Mouse (Mus musculus) left cerebral cortex, postnatal 4 days (tissue): ENCODE data around the gene Ppara. TPM values are rescaled to one million over a fixed set of nuclear protein-coding genes. Genes with fewer than 3 reads are reported as not detected.
A peak's percentile ranks its signal among the peaks of the same experiment; 100 is the strongest.

Experiments used
- DNase-seq: peaks from one replicate; pipeline ENCODE4 v3.0.0-alpha.2; 2022
- intact Hi-C: fragments of 180-260 bp; cut with DNase I; formaldehyde crosslinking; loops from one replicate; pipeline ENCODE4 v1.15.1; 2025
- total RNA-seq, 2 experiments: library from RNA; stranded (reverse); gene quantifications; 2 replicates each; pipeline ENCODE4 v1.2.3; 2021

Gene Ppara
- total RNA-seq, 2 experiments from 2014 or later, result 1.0 to 1.8 TPM

DNA sequence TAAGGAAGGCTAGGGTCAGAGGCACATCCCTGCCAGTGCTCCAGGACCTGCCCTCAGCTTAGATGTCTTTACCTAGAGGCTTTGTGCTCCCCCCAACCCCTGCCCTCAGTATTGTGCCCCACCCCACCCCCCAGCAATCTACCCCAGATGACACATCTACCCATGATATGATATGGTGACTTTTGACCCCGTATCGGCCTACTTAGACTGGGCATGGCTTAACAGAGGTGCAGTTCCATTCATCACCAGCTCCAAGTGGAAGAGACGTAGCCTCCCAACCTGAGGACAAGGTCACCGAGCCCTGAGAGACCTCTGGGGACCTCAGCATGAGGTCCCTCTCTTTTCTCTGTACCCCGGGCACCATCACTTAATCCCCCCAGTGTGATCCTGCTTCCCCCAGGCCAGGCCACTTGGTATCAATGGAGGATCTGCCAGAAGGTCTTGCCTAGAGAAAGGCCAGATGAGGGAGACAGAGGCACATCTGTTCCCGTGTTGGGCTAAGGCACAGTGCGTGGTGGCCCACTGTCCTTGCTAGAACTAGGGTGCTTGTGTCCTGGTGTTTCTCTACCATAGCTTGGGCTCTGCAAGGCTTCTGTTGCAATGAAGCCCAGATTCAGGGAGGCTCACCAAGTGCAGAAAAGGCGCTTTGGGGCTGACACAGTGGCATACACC, 30.3 kb upstream of the Ppara start:
- intact Hi-C loops, result loop anchor here (5.0 to 10.0 kb wide), 2 partner anchors 97 to 440 kb away; no protein-coding TSS in a partner anchor
- DNase-seq, result peak; percentile 3

- intact Hi-C loops, result loop anchor here (5.0 to 10.0 kb wide), 2 partner anchors 98 to 440 kb away; no protein-coding TSS in a partner anchor
- peak; percentile 5 for DNase-seq
Observed at GRCm38 (mm10) chr15:85705013-85705528, 29.7 kb upstream of the Ppara start.

GRCm38 (mm10) chr15:85705566-85706332, 29.0 kb upstream of the Ppara start:
- intact Hi-C loops, result loop anchor here (5.0 to 10.0 kb wide), 2 partner anchors 98 to 441 kb away; no protein-coding TSS in a partner anchor

GRCm38 (mm10) chr15:85706527-85706926, 28.3 kb upstream of the Ppara start:
- no peak for DNase-seq
- intact Hi-C loops, result loop anchor here (5.0 to 10.0 kb wide), 2 partner anchors 99 to 442 kb away; no protein-coding TSS in a partner anchor

More at GRCm38 (mm10) chr15:85705566-85706332, 29.0 kb upstream of the Ppara start:
- peak; percentile 13 for DNase-seq

GRCm38 (mm10) chr15:85707017-85707416, 27.8 kb upstream of the Ppara start:
- DNase-seq, result no peak
- intact Hi-C loops, result loop anchor here (5.0 to 10.0 kb wide), 2 partner anchors 100 to 442 kb away; no protein-coding TSS in a partner anchor

GRCm38 (mm10) chr15:85707458-85708030, 27.2 kb upstream of the Ppara start:
- intact Hi-C loops, result loop anchor here (5.0 to 10.0 kb wide), 2 partner anchors 100 to 443 kb away; no protein-coding TSS in a partner anchor
- no peak for DNase-seq

- intact Hi-C loops, result loop anchor here (5.0 to 10.0 kb wide), 2 partner anchors 101 to 443 kb away; no protein-coding TSS in a partner anchor
- no peak for DNase-seq
Observed at GRCm38 (mm10) chr15:85708217-85708616, 26.6 kb upstream of the Ppara start.

DNA sequence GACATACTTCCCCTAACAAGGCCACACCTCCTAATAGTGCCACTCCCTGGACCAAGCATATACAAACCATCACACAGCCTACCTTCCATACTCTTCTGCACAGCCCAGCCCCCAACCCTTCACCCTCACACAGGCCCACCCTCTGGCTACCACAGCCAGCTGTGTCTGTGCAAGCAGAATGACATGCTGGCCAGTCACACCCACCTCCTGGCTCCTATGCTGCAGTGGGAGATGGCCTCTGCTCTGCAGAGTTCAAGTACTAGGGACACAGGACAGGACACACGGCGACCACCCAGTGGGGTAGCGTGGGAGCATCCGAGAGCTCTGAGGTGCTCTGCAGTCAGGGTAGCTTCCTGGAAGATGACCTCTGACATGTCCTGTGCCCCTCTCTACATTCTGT, 25.9 kb upstream of the Ppara start:
- DNase-seq, result peak; percentile 60
- intact Hi-C loops, result loop anchor here (5.0 to 10.0 kb wide), 2 partner anchors 102 to 444 kb away; no protein-coding TSS in a partner anchor

DNA sequence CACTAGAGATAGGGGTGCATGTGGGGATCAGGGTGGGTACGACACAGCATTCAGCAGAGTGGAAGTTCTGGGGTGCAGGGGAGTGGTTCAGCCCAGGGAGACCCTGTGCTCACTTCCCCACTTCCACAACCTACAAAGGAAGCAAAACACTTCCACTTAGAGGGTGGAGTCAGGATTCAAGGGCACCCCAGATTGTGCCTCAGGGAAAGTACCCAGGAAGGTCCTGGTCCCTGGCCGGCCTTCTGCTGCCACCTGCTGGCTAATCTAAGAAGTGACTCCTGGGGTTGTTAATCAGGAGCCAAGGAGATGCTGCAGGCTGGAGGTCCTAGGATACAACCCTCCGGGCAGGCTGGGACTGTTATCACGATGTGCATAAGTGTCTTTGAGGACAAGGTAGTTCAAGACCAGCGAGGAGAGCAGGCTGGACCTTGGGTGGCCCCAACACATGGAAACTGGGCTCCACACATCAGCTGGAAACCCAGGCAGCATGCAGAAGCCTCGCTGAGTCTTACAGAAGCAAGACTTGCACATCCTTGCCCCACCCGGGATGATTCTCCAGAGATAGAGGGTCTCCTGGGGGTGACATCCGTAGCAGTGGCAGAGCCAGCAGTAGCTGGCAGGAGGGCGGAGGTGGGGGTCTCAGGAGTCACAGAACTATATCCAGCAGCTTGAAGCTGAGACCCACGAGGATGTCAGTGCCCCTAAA, 25.4 kb upstream of the Ppara start:
- intact Hi-C loops, result loop anchor here (5.0 to 10.0 kb wide), 2 partner anchors 102 to 445 kb away; no protein-coding TSS in a partner anchor
- peak; percentile 88 for DNase-seq

GRCm38 (mm10) chr15:85710179-85710578, 24.6 kb upstream of the Ppara start:
- DNase-seq, result peak; percentile 87
- intact Hi-C loops, result loop anchor here (5.0 kb wide), 1 partner anchor 113 kb away; no protein-coding TSS in a partner anchor

DNA sequence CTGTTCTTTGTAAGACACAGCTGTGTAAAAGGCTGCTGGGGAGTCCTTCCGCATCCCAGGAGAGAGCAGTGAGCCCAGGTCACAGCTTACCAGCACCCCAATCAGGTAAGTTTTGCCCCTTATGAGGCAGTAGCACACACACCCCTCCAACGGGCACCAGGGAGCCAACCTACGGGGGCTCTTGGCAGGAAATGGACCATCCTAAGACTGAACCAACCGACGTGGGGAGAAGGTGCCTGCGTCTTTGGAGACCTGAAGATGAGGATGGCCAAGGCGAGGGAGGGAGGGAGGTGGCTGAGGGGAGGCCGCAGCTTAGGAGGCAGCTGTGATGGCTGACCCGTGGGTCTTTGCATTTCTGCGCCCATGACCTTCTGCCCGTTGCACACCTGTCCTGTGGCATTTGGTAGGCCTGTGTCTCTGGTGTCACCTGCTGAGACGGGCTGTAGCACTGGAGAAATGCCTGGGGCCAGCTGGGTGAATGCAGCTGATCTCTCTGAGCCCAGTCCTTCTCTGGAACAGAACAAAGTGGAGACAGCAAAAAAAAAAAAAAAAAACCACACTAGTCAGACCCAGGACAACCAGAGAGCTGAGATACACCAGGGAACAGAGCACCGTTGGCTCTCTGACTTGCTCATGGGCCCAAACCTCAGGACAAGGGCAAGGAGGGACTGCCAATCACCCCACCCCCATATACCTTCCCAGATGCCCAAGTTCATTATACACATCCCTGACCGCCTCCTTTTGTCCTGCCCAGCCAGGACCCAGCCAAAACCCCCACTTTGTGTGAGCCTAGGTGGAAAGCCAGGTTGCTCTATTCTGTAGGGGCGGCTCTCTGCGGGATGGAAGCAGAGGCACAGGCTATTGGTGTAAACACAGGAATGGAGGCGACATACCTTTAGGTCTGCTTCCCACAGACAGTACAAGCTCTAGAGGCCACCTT, 23.9 kb upstream of the Ppara start:
- no peak for DNase-seq
- intact Hi-C loops, result loop anchor here (5.0 kb wide), 1 partner anchor 114 kb away; no protein-coding TSS in a partner anchor

GRCm38 (mm10) chr15:85712565-85713168, 22.1 kb upstream of the Ppara start:
- DNase-seq, result no peak
- intact Hi-C loops, result loop anchor here (5.0 kb wide), 1 partner anchor 115 kb away; no protein-coding TSS in a partner anchor

DNA sequence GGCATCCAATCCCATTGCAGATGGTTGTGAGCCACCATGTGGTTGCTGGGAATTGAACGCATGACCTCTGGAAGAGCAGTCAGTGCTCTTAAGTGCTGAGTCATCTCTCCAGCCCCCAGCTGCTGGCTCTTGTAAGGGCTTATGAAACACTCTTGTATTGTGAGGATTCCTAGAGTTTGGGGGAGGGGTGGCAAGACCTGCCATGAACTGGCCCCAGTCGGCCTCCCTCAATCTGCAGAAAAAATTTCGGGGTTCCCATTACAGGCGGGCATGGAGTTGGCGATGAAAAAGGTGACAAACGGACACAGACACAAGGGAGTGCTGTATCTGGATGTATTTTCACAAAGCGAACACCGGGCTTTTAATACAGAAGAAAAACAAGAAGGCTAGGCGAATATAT, 21.4 kb upstream of the Ppara start:
- DNase-seq, result no peak
- intact Hi-C loops, result loop anchor here (5.0 kb wide), 1 partner anchor 116 kb away; no protein-coding TSS in a partner anchor

- DNase-seq, result no peak
- intact Hi-C loops, result loop anchor here (5.0 kb wide), 2 partner anchors 162 to 322 kb away; partner anchors contain the start of gene Trmu
Observed at GRCm38 (mm10) chr15:85715059-85715458, 19.7 kb upstream of the Ppara start.

DNA sequence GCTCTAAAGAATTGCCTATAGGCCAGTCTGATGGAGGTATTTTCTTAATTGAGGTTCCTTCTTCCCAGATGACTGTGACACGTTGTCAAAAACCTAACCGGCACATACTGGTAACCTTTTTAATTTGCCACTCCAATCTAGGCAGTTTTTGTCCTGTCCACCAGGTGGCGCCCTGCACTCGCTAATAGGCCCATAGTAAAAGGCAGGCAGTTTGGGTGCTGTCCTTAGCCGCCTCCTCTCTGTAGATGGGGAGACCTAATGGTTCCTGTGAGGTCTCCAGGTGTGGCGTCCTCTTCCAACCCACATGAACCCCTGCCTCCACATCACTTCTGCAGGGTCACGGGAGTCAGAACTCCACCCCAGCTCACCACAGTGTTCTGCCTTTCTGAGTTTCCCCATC, 18.7 kb upstream of the Ppara start:
- intact Hi-C loops, result loop anchor here (5.0 kb wide), 2 partner anchors 161 to 321 kb away; partner anchors contain the start of gene Trmu
- DNase-seq, result peak; percentile 85

DNA sequence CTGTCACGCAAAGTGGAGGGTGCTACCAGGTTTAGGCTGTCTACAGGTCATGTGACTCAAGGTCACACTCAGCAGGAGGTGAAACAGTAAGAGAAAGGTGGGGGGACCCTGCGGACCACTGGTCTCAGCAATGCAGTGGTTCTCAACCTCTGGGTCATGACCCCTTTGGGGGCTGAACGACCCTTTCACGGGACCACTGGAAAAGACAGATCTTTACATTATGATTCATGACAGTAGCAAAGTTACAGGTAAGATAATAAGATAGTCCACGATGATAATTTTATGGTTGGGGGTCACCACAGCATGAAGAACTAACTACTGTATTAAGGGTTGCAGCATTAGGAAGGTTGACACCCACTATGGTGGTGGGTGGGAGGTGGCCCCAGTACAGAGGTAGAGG, 18.2 kb upstream of the Ppara start:
- intact Hi-C loops, result loop anchor here (5.0 kb wide), 2 partner anchors 161 to 321 kb away; partner anchors contain the start of gene Trmu

GRCm38 (mm10) chr15:85717008-85717407, 17.8 kb upstream of the Ppara start:
- intact Hi-C loops, result loop anchor here (5.0 kb wide), 2 partner anchors 160 to 320 kb away; partner anchors contain the start of gene Trmu
- DNase-seq, result no peak

More for the DNA sequence above, 18.2 kb upstream of the Ppara start:
- no peak for DNase-seq

GRCm38 (mm10) chr15:85717800-85718199, 17.0 kb upstream of the Ppara start:
- intact Hi-C loops, result loop anchor here (5.0 kb wide), 2 partner anchors 160 to 320 kb away; partner anchors contain the start of gene Trmu
- DNase-seq, result no peak
